Mouse (Mus musculus) spleen, postnatal 14 days (tissue): ENCODE measurements around the gene 1700021F05Rik.
"Not testable (repeated sequence)": the region's sequence is repeated elsewhere in the genome, so short reads cannot be mapped to it uniquely, and the experiment has no call there.

Experiments used
- DNase-seq, 2 experiments: peaks; one replicate each; pipeline ENCODE4 v3.0.0; 2021 to 2022; ENCODE audit warnings: low spot score in 2 of 2

1700021F05Rik gene

DNA sequence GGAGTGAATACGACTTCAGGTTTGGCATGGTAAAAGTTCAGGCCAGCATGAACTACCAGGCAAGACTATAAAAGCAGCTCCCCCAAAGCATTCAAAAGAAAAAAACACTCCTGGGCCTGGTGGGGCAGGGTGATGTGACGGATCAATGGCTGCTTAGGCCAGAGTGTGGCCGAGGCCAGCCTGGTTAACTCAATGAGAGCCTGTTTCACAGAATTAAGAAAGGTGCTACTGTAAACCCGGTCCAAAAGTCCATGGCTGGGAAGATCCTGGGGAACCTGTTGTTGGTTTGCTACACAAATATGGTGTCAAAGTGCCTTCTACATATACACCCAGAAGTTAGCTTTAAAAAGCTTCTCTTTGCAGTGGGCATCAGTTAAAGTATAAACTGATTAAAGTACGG is 2.0 kb downstream of the 1700021F05Rik start:
- DNase-seq: no peak

- DNase-seq: no peak
Observed at GRCm38 (mm10) chr10:43537652-43538051, 3.1 kb downstream of the 1700021F05Rik start.

DNA sequence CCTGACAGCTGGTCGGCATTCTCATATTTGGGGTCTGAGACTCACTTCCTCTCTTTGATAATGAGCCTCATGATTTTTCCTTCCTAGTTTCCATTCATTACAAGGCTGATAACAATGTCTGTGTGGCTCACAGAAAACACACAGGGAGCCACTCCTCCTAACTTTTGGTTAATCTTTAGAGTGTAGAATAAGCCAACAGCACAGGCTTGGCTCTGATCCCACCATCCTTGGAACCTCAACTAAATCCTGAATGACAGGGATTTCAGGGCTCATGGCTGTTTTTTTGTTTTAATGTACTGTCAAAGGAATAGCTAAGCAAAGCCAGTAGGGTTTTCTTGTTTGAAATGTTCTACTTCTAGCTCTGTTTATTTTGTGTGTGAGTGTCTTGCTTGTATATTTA is 6.4 kb downstream of the 1700021F05Rik start:
- no peak for DNase-seq

- no peak for DNase-seq
Observed at GRCm38 (mm10) chr10:43527283-43528269, 13.2 kb downstream of the 1700021F05Rik start.

- DNase-seq: not testable (repeated sequence)
Observed at GRCm38 (mm10) chr10:43523931-43524330, 16.9 kb downstream of the 1700021F05Rik start, which contains the start of gene Gm9803. Gm9803 (plus strand) TSS chr10:43524084.

DNA sequence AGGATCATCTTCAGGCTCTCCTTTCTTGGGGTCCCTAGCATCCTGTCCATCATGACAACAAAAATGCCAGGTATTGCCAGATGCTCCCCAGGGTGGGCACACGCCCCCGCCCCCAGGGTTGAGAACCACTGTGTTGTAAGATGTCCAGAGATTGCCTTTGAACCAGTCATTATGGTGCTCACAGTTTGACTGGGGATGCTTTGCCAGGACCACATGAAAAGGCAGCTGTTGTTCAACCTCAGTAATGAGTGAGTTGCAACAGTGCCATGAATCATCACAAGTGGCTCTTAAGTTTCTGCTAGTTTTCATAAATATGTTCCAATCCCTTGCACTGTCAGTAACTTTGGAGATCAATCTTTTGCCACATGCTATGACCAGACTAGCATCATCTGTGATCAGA is 20.8 kb downstream of the 1700021F05Rik start:
- DNase-seq: no peak

DNA sequence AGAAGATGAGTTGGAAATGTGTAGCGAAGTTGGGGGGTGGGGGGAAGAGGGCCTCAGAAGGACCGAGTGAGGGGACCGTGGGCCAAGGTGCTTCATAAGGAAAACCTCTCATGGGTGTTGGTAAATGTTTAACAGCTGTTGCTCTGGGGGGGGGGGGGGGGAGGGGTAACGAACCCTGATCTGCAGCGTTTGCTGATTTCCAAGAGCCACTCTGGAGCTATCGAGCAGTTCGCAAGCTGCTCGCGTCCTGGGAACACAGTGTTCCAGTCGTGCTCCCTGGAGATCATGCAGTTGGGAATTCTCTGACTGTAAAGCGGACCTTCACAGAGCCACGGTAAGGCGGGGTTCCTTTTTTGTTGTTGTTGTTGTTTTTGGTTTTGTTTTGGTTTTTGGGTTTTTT is 22.4 kb downstream of the 1700021F05Rik start:
- DNase-seq: no peak

GRCm38 (mm10) chr10:43517836-43518235 is 23.0 kb downstream of the 1700021F05Rik start:
- DNase-seq: no peak

DNA sequence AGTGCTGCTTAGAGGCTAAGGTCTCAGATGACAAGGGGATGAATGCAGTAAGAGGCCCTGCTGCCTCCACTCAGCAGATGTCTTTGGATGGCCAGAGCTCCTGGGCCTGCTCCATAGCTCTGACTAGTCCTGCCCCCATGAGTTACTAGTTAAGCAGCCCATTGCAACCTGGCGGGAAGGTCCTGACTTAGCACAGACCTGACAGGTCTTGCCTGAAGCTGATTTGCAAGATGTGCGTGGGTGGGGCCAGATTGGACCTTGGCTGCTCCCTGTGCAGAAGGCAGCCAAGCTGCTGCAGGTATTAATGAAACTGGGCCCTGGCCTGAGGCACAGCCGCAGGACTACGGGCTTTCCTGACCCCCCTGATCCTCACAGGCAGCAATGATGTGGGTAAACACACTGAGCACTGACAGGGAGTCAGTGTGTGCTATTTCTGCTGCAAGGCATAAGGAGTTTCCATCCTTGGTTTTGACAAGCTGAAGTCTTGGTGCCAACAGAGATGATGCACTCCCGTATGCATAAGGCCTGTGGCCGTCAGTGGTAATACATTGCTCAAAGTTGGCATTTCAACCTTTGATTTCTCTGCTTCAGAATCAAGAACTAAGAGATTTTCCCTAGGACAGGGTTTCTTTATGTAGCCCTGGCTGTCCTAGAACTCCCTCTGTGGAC is 23.7 kb downstream of the 1700021F05Rik start:
- no peak for DNase-seq

- DNase-seq: no peak
Observed at GRCm38 (mm10) chr10:43512976-43513375, 27.8 kb downstream of the 1700021F05Rik start.

- no peak for DNase-seq
Observed at GRCm38 (mm10) chr10:43509228-43509627, 31.6 kb downstream of the 1700021F05Rik start.

DNA sequence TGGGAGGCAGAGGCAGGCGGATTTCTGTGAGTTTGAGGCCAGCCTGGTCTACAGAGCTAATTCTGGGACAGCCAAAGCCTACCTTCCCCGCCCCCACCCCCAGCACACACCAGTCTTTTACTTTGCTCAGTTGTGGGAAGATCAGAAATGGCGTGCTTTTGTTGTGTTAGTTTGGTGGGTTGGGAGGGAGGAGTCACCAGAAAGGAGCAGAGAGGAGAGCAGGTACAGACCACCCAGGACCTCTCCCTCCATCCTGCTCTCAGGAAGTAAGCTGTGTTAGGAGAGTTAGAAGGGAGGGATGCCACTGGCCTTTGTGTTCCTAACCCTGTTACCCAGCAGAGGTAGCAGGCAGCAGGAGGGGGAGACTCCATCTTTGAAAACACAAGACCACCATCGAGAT is 33.7 kb downstream of the 1700021F05Rik start:
- DNase-seq: no peak

DNA sequence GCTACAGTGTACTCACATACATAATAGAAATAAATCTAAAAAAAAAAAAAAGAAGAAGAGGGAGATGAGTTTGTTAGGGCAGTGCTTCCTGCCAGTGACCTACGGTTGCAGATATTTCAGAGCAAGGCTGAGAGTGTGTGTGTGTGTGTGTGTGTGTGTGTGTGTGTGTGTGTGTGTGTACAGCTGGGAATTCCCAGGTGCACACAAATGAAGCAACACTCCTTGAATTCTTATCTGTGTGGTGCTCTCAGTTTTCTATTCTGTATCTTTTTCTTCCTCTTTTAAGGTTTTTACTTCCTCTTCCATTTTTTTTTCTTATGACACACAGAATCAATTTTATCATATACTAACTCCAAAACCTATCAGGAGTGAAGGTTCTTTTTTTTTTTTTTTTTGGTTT is 36.5 kb downstream of the 1700021F05Rik start:
- no peak for DNase-seq

GRCm38 (mm10) chr10:43502599-43502998 is 38.2 kb downstream of the 1700021F05Rik start:
- DNase-seq: no peak

DNA sequence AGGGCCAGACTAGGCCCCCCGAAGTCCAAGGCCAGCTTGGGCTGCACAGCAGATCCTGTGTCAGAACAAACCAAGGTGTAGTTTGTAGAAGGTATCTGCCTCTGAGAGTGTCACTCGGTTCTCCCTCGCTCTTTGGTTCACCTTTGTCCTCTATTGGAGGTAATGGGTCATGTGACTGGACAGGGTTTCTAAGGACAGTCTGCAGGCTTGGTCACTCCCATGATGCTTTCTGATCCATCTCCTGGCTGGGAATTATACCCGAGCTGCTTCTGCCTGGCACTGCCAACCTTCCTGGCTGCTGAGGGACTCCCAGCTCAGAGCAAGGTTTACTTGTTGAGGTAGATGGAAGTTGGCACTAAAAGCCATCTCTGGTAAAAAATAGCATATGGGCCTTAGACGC is 49.9 kb downstream of the 1700021F05Rik start:
- no peak for DNase-seq

- no peak for DNase-seq
Observed at GRCm38 (mm10) chr10:43490034-43490433, 50.8 kb downstream of the 1700021F05Rik start.

- DNase-seq: no peak
Observed at GRCm38 (mm10) chr10:43489550-43489949, 51.2 kb downstream of the 1700021F05Rik start.

DNA sequence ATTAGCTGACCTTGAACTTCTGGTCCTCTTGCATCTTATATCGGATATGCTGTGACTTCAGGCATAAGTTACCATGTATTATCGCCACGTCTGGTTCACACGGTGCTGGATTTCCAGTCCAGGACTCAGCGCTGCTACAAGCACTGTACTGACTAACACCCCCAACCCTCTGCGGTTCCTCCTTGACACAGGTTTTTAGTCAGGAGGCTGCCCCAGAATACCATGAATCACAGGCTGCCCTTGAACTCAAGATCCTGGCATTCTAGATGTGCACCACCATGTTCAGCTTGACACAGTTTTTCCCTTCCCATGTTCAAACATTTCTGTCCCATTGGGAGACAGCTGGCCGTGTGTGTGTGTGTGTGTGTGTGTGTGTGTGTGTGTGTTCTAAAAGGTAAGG is 51.7 kb downstream of the 1700021F05Rik start:
- DNase-seq: no peak

GRCm38 (mm10) chr10:43488258-43488657 is 52.5 kb downstream of the 1700021F05Rik start:
- DNase-seq: no peak

- no peak for DNase-seq
Observed at GRCm38 (mm10) chr10:43487441-43488010, 53.3 kb downstream of the 1700021F05Rik start.

DNA sequence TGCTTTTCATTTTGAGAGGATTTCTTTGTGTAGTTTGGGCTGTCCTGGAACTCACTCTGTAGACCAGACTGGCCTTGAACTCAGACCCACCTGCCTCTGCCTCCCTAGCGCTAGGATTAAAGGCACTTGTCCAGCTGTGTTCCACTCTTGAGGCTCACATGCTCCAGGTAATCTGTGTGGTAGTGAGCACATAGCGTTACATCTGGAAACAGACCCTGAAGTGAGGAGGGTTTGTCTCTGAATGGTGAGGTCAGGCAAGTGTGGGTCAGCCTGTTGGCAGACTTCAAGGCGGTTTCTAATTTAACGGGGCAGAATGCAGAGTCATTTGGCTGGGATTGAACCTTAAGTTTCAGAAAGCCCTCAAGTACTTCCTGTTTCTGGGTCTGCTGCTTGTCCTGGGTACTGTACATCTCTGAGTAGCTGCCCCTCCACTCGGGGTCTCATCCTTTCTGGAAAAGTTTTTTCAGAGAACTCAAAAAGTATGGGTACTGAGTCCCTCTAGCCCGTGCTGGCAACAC is 55.0 kb downstream of the 1700021F05Rik start:
- DNase-seq: no peak

DNA sequence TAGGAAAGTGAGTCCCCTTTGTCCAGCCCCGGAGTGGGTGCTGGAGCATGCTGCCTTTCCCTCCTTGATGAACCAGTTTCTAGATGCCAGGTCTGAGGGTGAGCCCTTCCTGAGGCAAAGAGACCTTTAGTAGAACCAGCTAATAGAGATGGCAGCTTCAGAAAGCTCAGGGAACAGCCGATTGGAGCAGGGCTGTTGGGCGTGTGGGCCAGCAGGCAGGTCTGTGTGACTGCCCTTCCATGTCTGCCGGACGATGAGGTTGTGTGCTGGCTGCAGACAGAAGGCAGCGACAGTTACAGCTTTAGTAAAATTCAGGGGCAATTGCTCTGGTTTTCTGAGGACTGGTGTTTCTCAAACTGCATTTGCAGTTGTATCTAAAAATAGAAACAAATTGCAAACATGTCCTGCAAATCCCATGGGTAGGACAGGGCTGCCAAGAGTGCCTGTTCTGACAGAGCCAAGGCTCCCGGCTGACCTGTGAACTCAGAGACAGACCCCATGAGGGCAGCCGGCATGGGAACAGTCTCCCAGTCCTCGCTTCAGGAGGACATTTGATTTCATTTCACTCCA is 57.3 kb downstream of the 1700021F05Rik start:
- DNase-seq: no peak
